In genomic region chr11:49696472-49696871, GRCm38 (mm10) we compare ENCODE assay signal across 39 mouse cellular contexts. TPM values are rescaled to one million over a fixed set of nuclear protein-coding genes. Genes with fewer than 3 reads are reported as not detected.
DNase-seq lines count a peak whose midpoint lies in the region; ATAC-seq and TF ChIP-seq lines count a peak whose summit lies in the region.
"Had no signal": no experiment of that assay in that cellular context is flagged by ENCODE, and none has a peak within 500 bp of the region (broad histone marks: within the 10 kb centered on the region; RNA-seq: fewer than 3 reads in every experiment).

No protein-coding gene starts in this region.

- 0 out of 2 replicates have a peak overlapping the region, but pooled peaks have one; percentile 32 for H3K27ac ChIP-seq in heart, embryonic 13.5 days (replicated peaks)
- H3K27ac ChIP-seq in liver, postnatal 0 days (ENCODE audit: low read depth) = no peak overlapping the region
- H3K27ac ChIP-seq: embryonic facial prominence, embryonic 10.5 days; embryonic facial prominence, embryonic 15.5 days; forebrain, embryonic 12.5 days; heart, embryonic 15.5 days; hindbrain, embryonic 13.5 days; kidney, postnatal 0 days; liver, embryonic 14.5 days; neural tube, embryonic 15.5 days had no signal

- no peak overlapping the region for H3K9ac ChIP-seq in heart, embryonic 13.5 days
- H3K9ac ChIP-seq in liver, postnatal 0 days (replicated peaks) = no peak overlapping the region
- H3K9ac ChIP-seq: embryonic facial prominence, embryonic 15.5 days; forebrain, embryonic 12.5 days; forebrain, postnatal 0 days; heart, embryonic 15.5 days; hindbrain, embryonic 13.5 days; liver, embryonic 14.5 days; lung, embryonic 14.5 days; neural tube, embryonic 15.5 days had no signal

- no peak for ATAC-seq in heart, embryonic 13.5 days (ENCODE audit: extremely low read depth, insufficient number of reproducible peaks, low FRiP score, low TSS enrichment)
- no peak for ATAC-seq in liver, postnatal 0 days
- ATAC-seq: forebrain, postnatal 0 days; Patski had no signal

- no peak overlapping the region for H3K4me3 ChIP-seq in heart, embryonic 13.5 days
- no peak overlapping the region for H3K4me3 ChIP-seq in liver, postnatal 0 days (ENCODE audit: low read depth, low read length)
- H3K4me3 ChIP-seq: embryonic facial prominence, embryonic 10.5 days; embryonic facial prominence, embryonic 15.5 days; forebrain, embryonic 12.5 days; heart, embryonic 15.5 days; hindbrain, embryonic 13.5 days; neural tube, embryonic 15.5 days had no signal

- 83% methylated on average over 2 of the region's 2 CpGs for WGBS in heart, embryonic 13.5 days
- 83% methylated on average over 2 of the region's 2 CpGs for WGBS in liver, postnatal 0 days (ENCODE audit: insufficient replicate concordance)

- H3K9me3 ChIP-seq in heart, embryonic 13.5 days = no peaks in the 10 kb centered on the region
- no peaks in the 10 kb centered on the region for H3K9me3 ChIP-seq in liver, postnatal 0 days (ENCODE audit: low read length)
- H3K9me3 ChIP-seq: embryonic facial prominence, embryonic 15.5 days; forebrain, embryonic 12.5 days; heart, embryonic 15.5 days; hindbrain, embryonic 13.5 days; neural tube, embryonic 15.5 days had no signal

- no peak for TF ChIP-seq CTCF in liver, postnatal 0 days (IDR thresholded peaks at IDR 0.05; ENCODE audit: low read depth)

- H3K4me1 ChIP-seq in heart, embryonic 13.5 days = peaks cover 20% of the 10 kb centered on the region
- no peaks in the 10 kb centered on the region; the same call in 1 of the 2 replicates for H3K4me1 ChIP-seq in liver, postnatal 0 days (ENCODE audit: insufficient read depth)
- H3K4me1 ChIP-seq: embryonic facial prominence, embryonic 10.5 days; embryonic facial prominence, embryonic 15.5 days; forebrain, embryonic 12.5 days had no signal

- H3K27me3 ChIP-seq in heart, embryonic 13.5 days (replicated peaks) = no peaks in the 10 kb centered on the region
- no peaks in the 10 kb centered on the region for H3K27me3 ChIP-seq in liver, postnatal 0 days (ENCODE audit: insufficient read depth, low read length)
- H3K27me3 ChIP-seq: embryonic facial prominence, embryonic 15.5 days; forebrain, embryonic 12.5 days; heart, embryonic 15.5 days; hindbrain, embryonic 13.5 days; neural tube, embryonic 15.5 days; Patski had no signal

- H3K4me2 ChIP-seq in heart, embryonic 13.5 days = no peak overlapping the region
- H3K4me2 ChIP-seq in liver, postnatal 0 days (ENCODE audit: low read depth, low read length) = no peak overlapping the region
- H3K4me2 ChIP-seq: embryonic facial prominence, embryonic 15.5 days; forebrain, embryonic 12.5 days; heart, embryonic 15.5 days; hindbrain, embryonic 13.5 days; lung, embryonic 14.5 days; neural tube, embryonic 15.5 days had no signal

- peaks cover 64% of the 10 kb centered on the region for H3K36me3 ChIP-seq in heart, embryonic 13.5 days
- peaks cover 62% of the 10 kb centered on the region for H3K36me3 ChIP-seq in liver, postnatal 0 days (replicated peaks; ENCODE audit: insufficient read depth, low read length)

- intact Hi-C loops in heart, postnatal 14 days (cut with DNase I) = no loop called here

- no peak for TF ChIP-seq EP300 in liver, postnatal 0 days (IDR thresholded peaks at IDR 0.05; ENCODE audit: low read depth)

- no peak for DNase-seq in heart, postnatal 14 days
- peak; percentile 46 to 53 for DNase-seq in spleen, postnatal 36 days (ENCODE audit: low spot score in 2 of 2)
- DNase-seq in spleen, postnatal 14 days (ENCODE audit: low spot score in 2 of 2) = no peak
- peak; percentile 57 for DNase-seq in induced T-regulatory cell, adult 2 months (ENCODE audit: low read depth)
- no peak for DNase-seq in layer of hippocampus, postnatal 14 days (ENCODE audit: low spot score in 2 of 2)
- no peak for DNase-seq in liver, postnatal 0 days
- DNase-seq: adrenal gland, postnatal 36 days; cerebellum, adult 2 months; cerebellum, postnatal 14 days; forebrain, postnatal 0 days; gastrocnemius, postnatal 10 days; heart, postnatal 4 days; kidney, adult 8-10 months; kidney, postnatal 4 days; layer of hippocampus, postnatal 36 days; liver; lung, embryonic 14.5 days; lung, postnatal 14 days; midbrain, embryonic 14.5 days; right cerebral cortex, adult 18-20 months; thymus, postnatal 4 days had no signal

RNA-seq across cellular contexts. Expression of gene Cnot6, which starts 16.1 kb away (rescaled TPM):
- 36.8 and 38.2 TPM in 2 replicates for polyA plus RNA-seq in heart, embryonic 13.5 days (2015; fragmentation: Nextera tagmentation; extraction: Ambion mirVana)
- total RNA-seq in heart, postnatal 14 days (2021) = 10 to 100 TPM; 33.1 to 39.6 TPM
- total RNA-seq in layer of hippocampus, postnatal 14 days (2021) = 10 to 100 TPM; 47.6 to 49.8 TPM
- polyA plus RNA-seq in liver, postnatal 0 days (2015; fragmentation: Nextera tagmentation; extraction: Ambion mirVana) = 16.9 and 18.1 TPM in 2 replicates

RNA-seq across cellular contexts. Expression of gene Scgb3a1, which starts 33.1 kb away (rescaled TPM):
- 0.44 TPM in 1 of 2 replicates, not detected in the other for polyA plus RNA-seq in heart, embryonic 13.5 days (2015; fragmentation: Nextera tagmentation; extraction: Ambion mirVana)
- total RNA-seq in heart, postnatal 14 days (2021) = 10 to 100 TPM in 1 of 2 experiments, not detected in 1; 58.2 TPM
- total RNA-seq in layer of hippocampus, postnatal 14 days (2021) = not detected
- 0.25 and 0.33 TPM in 2 replicates for polyA plus RNA-seq in liver, postnatal 0 days (2015; fragmentation: Nextera tagmentation; extraction: Ambion mirVana)
- total RNA-seq: adrenal gland, postnatal 36 days; forebrain, postnatal 0 days; gastrocnemius, postnatal 10 days; heart, postnatal 4 days; layer of hippocampus, adult 8-10 months; layer of hippocampus, postnatal 36 days; left cerebral cortex, postnatal 14 days; MEL; monocyte, adult 5-6 weeks had no signal
- polyA plus RNA-seq: brain, embryonic 14.5 days; cerebellum, adult 2 months; cortical plate, adult 2 months; embryonic facial prominence, embryonic 10.5 days; embryonic facial prominence, embryonic 15.5 days; forebrain, embryonic 12.5 days; forebrain, postnatal 0 days; gonadal fat pad, adult 2 months; hindbrain, embryonic 13.5 days; kidney, postnatal 0 days; limb, embryonic 11.5 days; liver, embryonic 14.5 days; lung, embryonic 14.5 days; midbrain, embryonic 14.5 days; neural tube, embryonic 15.5 days; Patski had no signal

Comparison
In these comparisons a context has a peak if more than half of its experiments do, and no peak if none do; other contexts are left out.
1. DNase-seq: peak in spleen, postnatal 36 days (2 of 2) and induced T-regulatory cell, adult 2 months (single experiment); none in heart, postnatal 14 days (0 of 2), spleen, postnatal 14 days (0 of 2), layer of hippocampus, postnatal 14 days (0 of 2) and liver, postnatal 0 days (single experiment).